Comparison of ENCODE assay signal across 8 mouse cellular contexts in genomic region chr11:94994208-94994814, GRCm38 (mm10). TPM values are rescaled to one million over a fixed set of nuclear protein-coding genes. Genes with fewer than 3 reads are reported as not detected.
DNase-seq lines count a peak whose midpoint lies in the region; ATAC-seq lines count a peak whose summit lies in the region.

No protein-coding gene starts in this region.

- intact Hi-C loops in left cerebral cortex, postnatal 14 days (cut with DNase I): no loop called here

- no peaks in the 10 kb centered on the region for H3K27me3 ChIP-seq in neural tube, embryonic 11.5 days (ENCODE audit: control insufficient read depth, insufficient read depth, low read length)
- no peaks in the 10 kb centered on the region for H3K27me3 ChIP-seq in embryonic facial prominence, embryonic 12.5 days
- H3K27me3 ChIP-seq in hindbrain, embryonic 15.5 days: no peaks in the 10 kb centered on the region
- H3K27me3 ChIP-seq in midbrain, embryonic 10.5 days (ENCODE audit: low read depth, poor library complexity, severe bottlenecking): no peaks in the 10 kb centered on the region

- no peaks in the 10 kb centered on the region for H3K9me3 ChIP-seq in neural tube, embryonic 11.5 days (ENCODE audit: control insufficient read depth, low read length)
- H3K9me3 ChIP-seq in embryonic facial prominence, embryonic 12.5 days: no peaks in the 10 kb centered on the region
- H3K9me3 ChIP-seq in hindbrain, embryonic 15.5 days: no peaks in the 10 kb centered on the region
- H3K9me3 ChIP-seq in midbrain, embryonic 10.5 days (replicated peaks): no peaks in the 10 kb centered on the region

- peaks cover 5% of the 10 kb centered on the region; the same call in 1 of the 2 replicates for H3K36me3 ChIP-seq in neural tube, embryonic 11.5 days (ENCODE audit: control insufficient read depth, insufficient read depth, low read length)
- H3K36me3 ChIP-seq in embryonic facial prominence, embryonic 12.5 days: peaks cover 32% of the 10 kb centered on the region
- H3K36me3 ChIP-seq in hindbrain, embryonic 15.5 days: peaks cover 13% of the 10 kb centered on the region
- H3K36me3 ChIP-seq in midbrain, embryonic 10.5 days: peaks cover 54% of the 10 kb centered on the region

- 50% methylated on average over 10 of the region's 10 CpGs for WGBS in neural tube, embryonic 11.5 days
- WGBS in embryonic facial prominence, embryonic 12.5 days: 50% methylated on average over 10 of the region's 10 CpGs
- 32% methylated on average over 10 of the region's 10 CpGs for WGBS in hindbrain, embryonic 15.5 days
- WGBS in midbrain, embryonic 10.5 days: 62% methylated on average over 10 of the region's 10 CpGs

- peak overlapping the region; percentile 98 for H3K4me3 ChIP-seq in neural tube, embryonic 11.5 days (ENCODE audit: low read depth, low read length)
- H3K4me3 ChIP-seq in embryonic facial prominence, embryonic 12.5 days: peak overlapping the region; percentile 82
- H3K4me3 ChIP-seq in hindbrain, embryonic 15.5 days: peak overlapping the region; percentile 93
- H3K4me3 ChIP-seq in midbrain, embryonic 10.5 days: peak overlapping the region; percentile 81

- ATAC-seq in neural tube, embryonic 11.5 days (ENCODE audit: insufficient read depth, low FRiP score, low TSS enrichment): no peak
- no peak for ATAC-seq in embryonic facial prominence, embryonic 12.5 days (ENCODE audit: insufficient number of reproducible peaks, insufficient read depth, low FRiP score, low TSS enrichment)
- no peak for ATAC-seq in hindbrain, embryonic 15.5 days (ENCODE audit: low FRiP score, low read depth)

- no peak overlapping the region for H3K27ac ChIP-seq in neural tube, embryonic 11.5 days (ENCODE audit: low read depth, low read length)
- no peak overlapping the region for H3K27ac ChIP-seq in embryonic facial prominence, embryonic 12.5 days
- no peak overlapping the region for H3K27ac ChIP-seq in hindbrain, embryonic 15.5 days (replicated peaks)
- H3K27ac ChIP-seq in midbrain, embryonic 10.5 days (replicated peaks): peak overlapping the region; percentile 96

- peak overlapping the region; percentile 96 for H3K9ac ChIP-seq in neural tube, embryonic 11.5 days (ENCODE audit: low read length)
- H3K9ac ChIP-seq in embryonic facial prominence, embryonic 12.5 days: peak overlapping the region; percentile 93
- peak overlapping the region; percentile 90 for H3K9ac ChIP-seq in hindbrain, embryonic 15.5 days

- no peak for DNase-seq in neural tube, embryonic 11.5 days (ENCODE audit: low spot score)
- DNase-seq in neural tube, embryonic 10.5 days (ENCODE audit: extremely low spot score, low spot score): no peak
- DNase-seq in midbrain, embryonic 10.5 days (ENCODE audit: low spot score): no peak
- no peak for DNase-seq in left cerebral cortex, postnatal 14 days (ENCODE audit: low spot score in 2 of 2)
- DNase-seq in layer of hippocampus, postnatal 14 days (ENCODE audit: low spot score in 2 of 2): no peak
- DNase-seq in gastrocnemius, adult 8-10 months (ENCODE audit: low spot score in 2 of 2): no peak

- peaks cover 52% of the 10 kb centered on the region for H3K4me1 ChIP-seq in neural tube, embryonic 11.5 days (ENCODE audit: control insufficient read depth, insufficient read depth, low read length)
- peaks cover 50% of the 10 kb centered on the region for H3K4me1 ChIP-seq in embryonic facial prominence, embryonic 12.5 days
- H3K4me1 ChIP-seq in hindbrain, embryonic 15.5 days (replicated peaks): peaks cover 70% of the 10 kb centered on the region
- peaks cover 77% of the 10 kb centered on the region for H3K4me1 ChIP-seq in midbrain, embryonic 10.5 days

- H3K4me2 ChIP-seq in neural tube, embryonic 11.5 days (ENCODE audit: low read depth): peak overlapping the region; percentile 100
- peak overlapping the region; percentile 98 for H3K4me2 ChIP-seq in embryonic facial prominence, embryonic 12.5 days (replicated peaks)
- H3K4me2 ChIP-seq in hindbrain, embryonic 15.5 days: peak overlapping the region; percentile 96

RNA-seq across cellular contexts. Expression of gene Ppp1r9b, which starts 3.5 kb away (rescaled TPM):
- 15.3 and 17.0 TPM in 2 replicates for polyA plus RNA-seq in neural tube, embryonic 11.5 days (2014; fragmentation: Nextera tagmentation; extraction: Ambion mirVana)
- polyA plus RNA-seq in embryonic facial prominence, embryonic 12.5 days (2016; fragmentation: Nextera tagmentation; extraction: Ambion mirVana): 14.4 TPM in 2 replicates
- polyA plus RNA-seq in hindbrain, embryonic 15.5 days (2015; fragmentation: Nextera tagmentation; extraction: Ambion mirVana): 20.7 and 21.4 TPM in 2 replicates
- polyA plus RNA-seq in midbrain, embryonic 10.5 days (2016; fragmentation: Nextera tagmentation; extraction: Ambion mirVana): 8.6 and 9.0 TPM in 2 replicates
- total RNA-seq in left cerebral cortex, postnatal 14 days (2021): 100 to 1,000 TPM; 505 to 506 TPM
- total RNA-seq in layer of hippocampus, postnatal 14 days (2021): 100 to 1,000 TPM; 705 to 706 TPM
- 10 to 100 TPM; 15.8 to 23.9 (median 19.4) TPM for total RNA-seq in gastrocnemius, adult 8-10 months (2022)

RNA-seq across cellular contexts. Expression of gene Samd14, which starts 15.4 kb away (rescaled TPM):
- polyA plus RNA-seq in neural tube, embryonic 11.5 days (2014; fragmentation: Nextera tagmentation; extraction: Ambion mirVana): 53.1 and 56.2 TPM in 2 replicates
- 50.3 and 50.9 TPM in 2 replicates for polyA plus RNA-seq in embryonic facial prominence, embryonic 12.5 days (2016; fragmentation: Nextera tagmentation; extraction: Ambion mirVana)
- 146 and 176 TPM in 2 replicates for polyA plus RNA-seq in hindbrain, embryonic 15.5 days (2015; fragmentation: Nextera tagmentation; extraction: Ambion mirVana)
- 40.8 and 58.6 TPM in 2 replicates for polyA plus RNA-seq in midbrain, embryonic 10.5 days (2016; fragmentation: Nextera tagmentation; extraction: Ambion mirVana)
- total RNA-seq in left cerebral cortex, postnatal 14 days (2021): 10 to 100 TPM; 48.5 to 52.2 TPM
- total RNA-seq in layer of hippocampus, postnatal 14 days (2021): 10 to 100 TPM; 73.6 to 78.1 TPM
- under 1 TPM; 0.24 to 0.62 (median 0.45) TPM for total RNA-seq in gastrocnemius, adult 8-10 months (2022)

RNA-seq across cellular contexts. Expression of gene Sgca, which starts 18.2 kb away (rescaled TPM):
- polyA plus RNA-seq in neural tube, embryonic 11.5 days (2014; fragmentation: Nextera tagmentation; extraction: Ambion mirVana): 1.9 and 2.2 TPM in 2 replicates
- polyA plus RNA-seq in embryonic facial prominence, embryonic 12.5 days (2016; fragmentation: Nextera tagmentation; extraction: Ambion mirVana): 1.5 and 1.8 TPM in 2 replicates
- 0.19 TPM in 1 of 2 replicates, not detected in the other for polyA plus RNA-seq in hindbrain, embryonic 15.5 days (2015; fragmentation: Nextera tagmentation; extraction: Ambion mirVana)
- 0.20 TPM in 1 of 2 replicates, not detected in the other for polyA plus RNA-seq in midbrain, embryonic 10.5 days (2016; fragmentation: Nextera tagmentation; extraction: Ambion mirVana)
- under 1 TPM; 0.55 to 0.68 TPM for total RNA-seq in left cerebral cortex, postnatal 14 days (2021)
- under 1 TPM; 0.95 to 0.99 TPM for total RNA-seq in layer of hippocampus, postnatal 14 days (2021)
- 100 to 1,000 TPM; 272 to 306 (median 288) TPM for total RNA-seq in gastrocnemius, adult 8-10 months (2022)

RNA-seq across cellular contexts. Expression of gene Hils1, which starts 26.9 kb away (rescaled TPM):
- not detected in 2 replicates for polyA plus RNA-seq in neural tube, embryonic 11.5 days (2014; fragmentation: Nextera tagmentation; extraction: Ambion mirVana)
- polyA plus RNA-seq in embryonic facial prominence, embryonic 12.5 days (2016; fragmentation: Nextera tagmentation; extraction: Ambion mirVana): not detected in 2 replicates
- not detected in 2 replicates for polyA plus RNA-seq in hindbrain, embryonic 15.5 days (2015; fragmentation: Nextera tagmentation; extraction: Ambion mirVana)
- not detected in 2 replicates for polyA plus RNA-seq in midbrain, embryonic 10.5 days (2016; fragmentation: Nextera tagmentation; extraction: Ambion mirVana)
- not detected for total RNA-seq in left cerebral cortex, postnatal 14 days (2021)
- total RNA-seq in layer of hippocampus, postnatal 14 days (2021): not detected
- not detected for total RNA-seq in gastrocnemius, adult 8-10 months (2022)

RNA-seq across cellular contexts. Expression of gene Pdk2, which starts 46.8 kb away (rescaled TPM):
- polyA plus RNA-seq in neural tube, embryonic 11.5 days (2014; fragmentation: Nextera tagmentation; extraction: Ambion mirVana): 16.2 and 17.9 TPM in 2 replicates
- polyA plus RNA-seq in embryonic facial prominence, embryonic 12.5 days (2016; fragmentation: Nextera tagmentation; extraction: Ambion mirVana): 27.5 and 30.4 TPM in 2 replicates
- polyA plus RNA-seq in hindbrain, embryonic 15.5 days (2015; fragmentation: Nextera tagmentation; extraction: Ambion mirVana): 26.2 and 33.4 TPM in 2 replicates
- 9.7 and 15.3 TPM in 2 replicates for polyA plus RNA-seq in midbrain, embryonic 10.5 days (2016; fragmentation: Nextera tagmentation; extraction: Ambion mirVana)
- total RNA-seq in left cerebral cortex, postnatal 14 days (2021): 10 to 100 TPM; 69.2 to 75.4 TPM
- 10 to 100 TPM; 90.5 to 91.0 TPM for total RNA-seq in layer of hippocampus, postnatal 14 days (2021)
- total RNA-seq in gastrocnemius, adult 8-10 months (2022): 100 to 1,000 TPM; 484 to 519 (median 495) TPM
